Mouse (Mus musculus) C2C12 (cell line): ENCODE results near the gene Phactr3. TPM values are rescaled to one million over a fixed set of nuclear protein-coding genes. Genes with fewer than 3 reads are reported as not detected.

Experiments
- H3K27me3 ChIP-seq: one replicate; pipeline ENCODE4 v1.6.1; 2011; ENCODE audit not compliant: control insufficient read depth, insufficient read depth, insufficient read length
- H3K36me3 ChIP-seq: one replicate; pipeline ENCODE4 v1.6.1; 2011; ENCODE audit not compliant: control insufficient read depth, insufficient read depth
- H3K4me3 ChIP-seq: one replicate; pipeline ENCODE4 v1.5.1; 2011; ENCODE audit warnings: mild to moderate bottlenecking, control low read depth; ENCODE audit not compliant: poor library complexity, insufficient read depth, severe bottlenecking
- H3K79me2 ChIP-seq: one replicate; pipeline ENCODE4 v1.6.1; 2011; ENCODE audit not compliant: control insufficient read depth, insufficient read depth
- H3K79me3 ChIP-seq: one replicate; pipeline ENCODE4 v1.6.1; 2011; ENCODE audit warnings: low read depth, control low read depth
- H3ac ChIP-seq: one replicate; pipeline ENCODE3; 2011; ENCODE audit warnings: low read depth; ENCODE audit not compliant: control insufficient read depth, insufficient read length
- CEBPB ChIP-seq: IDR thresholded peaks from one replicate; pipeline ENCODE4 v1.6.1; 2011; ENCODE audit warnings: low read depth, mild to moderate bottlenecking, control low read depth, moderate library complexity
- CTCF ChIP-seq: IDR thresholded peaks from one replicate; pipeline ENCODE4 v1.5.1; 2011; ENCODE audit not compliant: control insufficient read depth, insufficient read depth, insufficient read length
- FOSL1 ChIP-seq: IDR thresholded peaks from one replicate; pipeline ENCODE4 v1.8.0; 2011; ENCODE audit warnings: mild to moderate bottlenecking, low read length; ENCODE audit not compliant: poor library complexity, insufficient read depth, severe bottlenecking
- MAX ChIP-seq: IDR thresholded peaks from one replicate; pipeline ENCODE4 v1.6.1; 2011; ENCODE audit warnings: mild to moderate bottlenecking, control low read depth
- MYOD1 ChIP-seq: IDR thresholded peaks from one replicate; pipeline ENCODE4 v1.6.1; 2011; ENCODE audit warnings: low read depth; ENCODE audit not compliant: control insufficient read depth, insufficient read length
- MYOG ChIP-seq: IDR thresholded peaks from one replicate; pipeline ENCODE4 v1.6.1; 2011; ENCODE audit not compliant: control insufficient read depth, insufficient read length; ENCODE audit errors: extremely low read depth
- USF1 ChIP-seq: IDR thresholded peaks from one replicate; pipeline ENCODE4 v1.6.1; 2011; ENCODE audit warnings: low read depth, mild to moderate bottlenecking, control low read depth, moderate library complexity
- polyA plus RNA-seq: library from polyadenylated mRNA; unstranded; fragments of >200 nt; fragmentation: generic; extraction: Trizol; gene quantifications from one replicate; pipeline ENCODE4 v1.2.1, GENCODE M21; 2012; ENCODE audit warnings: missing spikeins

The Phactr3 gene
- polyA plus RNA-seq, 1 experiment: not detected

GRCm38 (mm10) chr2:178192881-178193280, 74.1 kb downstream of the Phactr3 start:
- Histone ChIP-seq H3K36me3 (no peaks in the 10 kb centered on the region), H3ac (no peak overlapping the region), H3K27me3 (no peaks in the 10 kb centered on the region), H3K79me2 (no peaks in the 10 kb centered on the region), H3K79me3 (no peaks in the 10 kb centered on the region), H3K4me3 (no peak overlapping the region)
- TF ChIP-seq CEBPB: no peak
- TF ChIP-seq FOSL1: no peak
- TF ChIP-seq MAX: no peak
- TF ChIP-seq MYOG: no peak
- no peak for TF ChIP-seq USF1

- Histone ChIP-seq H3ac (no peak overlapping the region), H3K79me2 (no peaks in the 10 kb centered on the region), H3K36me3 (no peaks in the 10 kb centered on the region), H3K79me3 (no peaks in the 10 kb centered on the region), H3K27me3 (no peaks in the 10 kb centered on the region), H3K4me3 (no peak overlapping the region)
- TF ChIP-seq MYOD1 (no peak), FOSL1 (no peak), MYOG (no peak), CTCF (no peak), USF1 (no peak), CEBPB (no peak), MAX (no peak)
Observed at GRCm38 (mm10) chr2:178193445-178193844, 74.7 kb downstream of the Phactr3 start.

GRCm38 (mm10) chr2:178194908-178195307, 76.1 kb downstream of the Phactr3 start:
- Histone ChIP-seq H3K4me3 (no peak overlapping the region), H3ac (no peak overlapping the region), H3K36me3 (no peaks in the 10 kb centered on the region), H3K79me3 (no peaks in the 10 kb centered on the region), H3K79me2 (no peaks in the 10 kb centered on the region), H3K27me3 (no peaks in the 10 kb centered on the region)
- TF ChIP-seq MYOD1 (no peak), CTCF (no peak), MAX (no peak), FOSL1 (no peak), MYOG (no peak), USF1 (no peak), CEBPB (no peak)

GRCm38 (mm10) chr2:178196038-178196437, 77.3 kb downstream of the Phactr3 start:
- Histone ChIP-seq H3K79me3 (no peaks in the 10 kb centered on the region), H3K79me2 (no peaks in the 10 kb centered on the region), H3ac (no peak overlapping the region), H3K4me3 (no peak overlapping the region), H3K27me3 (no peaks in the 10 kb centered on the region), H3K36me3 (no peaks in the 10 kb centered on the region)
- TF ChIP-seq MYOD1 (no peak), MYOG (no peak), CEBPB (no peak), MAX (no peak), FOSL1 (no peak), CTCF (no peak), USF1 (no peak)

GRCm38 (mm10) chr2:178197542-178197941, 78.8 kb downstream of the Phactr3 start:
- no peak for TF ChIP-seq MYOG
- no peak for TF ChIP-seq USF1
- no peaks in the 10 kb centered on the region for H3K27me3 ChIP-seq
- no peaks in the 10 kb centered on the region for H3K79me2 ChIP-seq
- no peaks in the 10 kb centered on the region for H3K79me3 ChIP-seq
- no peak overlapping the region for H3K4me3 ChIP-seq
- no peaks in the 10 kb centered on the region for H3K36me3 ChIP-seq
- H3ac ChIP-seq: no peak overlapping the region

- no peak overlapping the region for H3ac ChIP-seq
- TF ChIP-seq CTCF: no peak
- TF ChIP-seq USF1: no peak
- no peak for TF ChIP-seq MYOG
- no peak for TF ChIP-seq MYOD1
- no peak for TF ChIP-seq FOSL1
- no peak for TF ChIP-seq MAX
- no peak for TF ChIP-seq CEBPB
- no peaks in the 10 kb centered on the region for H3K79me2 ChIP-seq
- H3K4me3 ChIP-seq: no peak overlapping the region
- no peaks in the 10 kb centered on the region for H3K79me3 ChIP-seq
- H3K27me3 ChIP-seq: no peaks in the 10 kb centered on the region
- H3K36me3 ChIP-seq: no peaks in the 10 kb centered on the region
Observed at GRCm38 (mm10) chr2:178204455-178204854, 85.7 kb downstream of the Phactr3 start.
